Mouse (Mus musculus): ENCODE data around the gene Adam1a.
A peak's percentile ranks its signal among the peaks of the same experiment; 100 is the strongest.
"Not testable (repeated sequence)": the region's sequence is repeated elsewhere in the genome, so short reads cannot be mapped to it uniquely, and the experiment has no call there.

The Adam1a gene

DNA sequence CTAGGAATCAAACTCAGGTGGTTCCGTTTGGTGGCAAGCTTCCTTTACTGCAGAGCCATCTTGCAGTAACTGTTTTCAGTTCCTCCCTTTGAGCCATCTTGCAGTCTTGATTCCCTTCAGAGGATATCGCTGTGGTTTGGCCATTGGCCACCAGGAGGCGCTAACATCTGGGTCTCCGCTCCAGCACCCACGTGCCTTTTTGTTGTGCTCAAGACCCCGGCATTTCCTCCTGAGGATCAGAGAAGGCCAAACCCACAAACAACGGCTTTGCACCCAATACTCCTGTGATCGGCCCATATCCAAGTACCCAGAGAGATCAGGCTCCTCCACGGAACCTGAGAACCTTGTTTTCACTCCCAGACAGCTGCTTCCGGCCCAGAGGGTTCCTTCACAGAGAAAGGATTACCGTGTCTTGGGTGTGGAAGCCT lies 19.2 kb upstream of the Adam1a start:
- peak in 1 of 2 experiments; percentile 89 for DNase-seq (ENCODE audit: low spot score in 2 of 2)

DNA sequence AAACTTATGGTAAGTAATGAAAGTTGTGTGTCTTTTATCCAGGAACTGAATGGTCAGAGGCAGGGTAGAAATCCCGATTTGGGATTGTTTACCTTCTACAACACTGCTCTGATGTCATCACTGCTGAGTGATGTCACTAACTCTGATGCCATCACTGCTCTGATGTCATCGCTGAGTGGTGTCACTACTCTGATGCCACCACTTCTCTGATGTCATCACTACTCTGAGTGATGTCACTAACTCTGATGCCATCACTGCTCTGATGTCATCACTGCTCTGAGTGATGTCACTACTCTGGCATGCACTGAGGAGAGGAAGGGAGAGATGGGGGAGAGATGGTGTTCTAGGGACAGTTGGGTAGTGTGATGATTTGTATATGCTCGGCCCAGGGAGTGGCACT lies 17.2 kb upstream of the Adam1a start:
- DNase-seq (ENCODE audit: low spot score in 2 of 2): no peak

DNA sequence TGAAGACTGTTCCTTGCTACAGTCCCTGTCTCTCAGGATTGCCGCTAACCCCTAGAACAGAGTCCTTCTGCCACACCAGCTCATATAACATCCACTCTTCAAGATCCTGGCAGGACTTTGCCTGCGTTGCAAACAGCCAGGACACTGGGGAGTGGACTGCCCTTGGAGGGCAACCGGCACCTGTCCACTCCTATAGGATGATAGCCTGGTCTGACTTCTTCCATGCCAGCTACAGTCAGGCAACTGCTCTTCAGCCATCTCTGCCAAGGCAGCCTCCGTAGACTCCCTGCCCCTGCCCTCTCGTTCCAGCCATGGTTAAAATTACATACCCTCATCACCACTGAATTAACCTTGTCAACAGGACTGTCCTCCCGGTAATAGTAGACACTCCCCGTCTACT lies 3.9 kb upstream of the Adam1a start:
- no peak for DNase-seq (ENCODE audit: low spot score in 2 of 2)

DNA sequence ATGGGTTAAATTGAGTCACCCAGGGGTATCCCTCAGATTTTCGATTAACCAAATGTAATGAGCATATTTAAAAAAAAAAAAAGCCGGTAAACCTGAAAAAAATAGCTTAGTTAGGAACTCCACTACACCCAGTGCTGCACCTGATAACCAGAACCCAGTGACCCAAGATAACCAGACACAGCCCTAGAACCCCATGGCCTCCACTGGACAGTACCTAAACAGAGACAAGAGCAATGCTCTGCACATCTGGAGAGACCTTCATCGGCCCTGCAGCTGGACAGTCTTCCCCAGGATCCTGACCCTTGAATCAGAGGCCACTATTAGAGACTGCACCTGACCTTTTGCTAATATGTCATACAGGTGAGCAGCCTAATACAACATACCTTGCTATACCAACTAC lies 1.8 kb upstream of the Adam1a start:
- no peak for DNase-seq (ENCODE audit: low spot score in 2 of 2)

DNA sequence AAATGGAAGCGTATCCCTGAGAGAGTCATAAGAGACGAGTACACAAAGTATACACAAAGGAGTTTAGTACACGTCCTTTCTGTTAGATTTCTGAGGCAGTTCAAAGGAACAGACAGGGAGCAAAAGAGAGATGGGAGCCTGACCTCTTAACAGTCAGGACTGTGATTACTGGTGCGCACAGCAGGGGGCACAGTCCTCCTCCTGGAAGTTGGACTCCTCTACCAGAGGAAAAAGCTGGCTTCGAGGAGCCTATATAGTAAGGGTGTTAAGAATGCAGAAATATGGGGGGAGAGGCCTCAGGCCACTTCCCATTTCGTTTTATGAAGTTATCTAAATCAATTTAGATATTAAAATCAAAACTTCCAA lies 1.2 kb upstream of the Adam1a start:
- DNase-seq (ENCODE audit: low spot score in 2 of 2): peak in 1 of 2 experiments; percentile 37

DNA sequence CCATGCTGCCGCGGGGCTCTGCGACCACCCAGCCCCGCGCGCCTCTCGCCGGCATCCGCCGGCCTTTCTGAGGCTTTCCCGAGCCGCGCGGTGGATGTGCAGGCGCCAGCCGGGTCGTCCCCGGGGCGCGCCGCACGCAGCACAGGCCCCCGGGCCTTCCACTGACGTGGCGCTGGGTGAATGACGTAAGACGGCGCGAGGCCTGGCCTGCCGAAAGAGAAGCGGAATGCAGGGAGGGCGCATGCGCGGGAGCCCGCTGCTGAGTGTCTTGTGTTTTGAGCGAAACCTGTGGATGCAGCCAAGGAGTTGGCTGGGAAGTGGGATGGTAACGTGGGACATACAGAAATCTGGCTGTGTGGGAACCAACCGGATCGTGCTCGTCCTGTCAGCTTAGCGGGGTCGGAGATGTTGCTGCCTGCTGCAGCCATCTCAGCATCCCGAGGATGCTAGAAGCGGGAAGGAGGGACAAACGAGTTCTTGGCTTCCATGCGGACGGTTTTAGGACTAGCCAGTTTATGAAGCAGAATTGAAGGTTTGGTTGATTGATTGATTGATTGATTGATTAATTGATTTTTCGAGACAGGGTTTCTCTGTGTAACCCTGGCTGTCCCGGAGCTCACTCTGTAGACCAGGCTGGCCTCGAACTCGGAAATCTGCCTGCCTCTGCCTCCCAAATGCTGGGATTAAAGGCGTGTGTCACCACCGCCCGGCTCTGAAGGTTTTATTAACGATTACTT lies 679 bp upstream of the Adam1a start, which contains the start of gene Mapkapk5:
TSS of gene Mapkapk5 (minus strand) at position 113 of the 737 bp plus-strand sequence.
- DNase-seq (ENCODE audit: low spot score in 2 of 2): peak; percentile 89 to 96

DNA sequence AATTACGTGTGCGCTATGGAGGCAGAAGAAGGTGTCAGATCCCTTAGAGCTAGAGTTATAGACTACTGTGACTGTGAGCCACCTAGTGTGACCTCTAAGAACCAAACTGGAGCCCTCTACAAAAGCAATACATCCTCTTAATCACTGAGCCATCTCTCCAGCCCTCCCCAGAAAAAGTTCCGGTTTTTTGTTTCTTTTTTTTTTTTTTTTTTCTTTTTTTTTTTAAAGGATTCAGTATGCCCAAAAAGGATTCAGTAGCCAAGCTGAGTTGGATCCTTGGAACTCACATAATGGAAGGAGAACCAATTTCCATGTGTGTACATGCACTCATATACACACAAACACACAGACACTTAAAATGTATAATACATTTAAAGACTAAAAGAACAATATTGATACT lies 1.9 kb downstream of the Adam1a start:
- no peak for DNase-seq (ENCODE audit: low spot score in 2 of 2)

DNA sequence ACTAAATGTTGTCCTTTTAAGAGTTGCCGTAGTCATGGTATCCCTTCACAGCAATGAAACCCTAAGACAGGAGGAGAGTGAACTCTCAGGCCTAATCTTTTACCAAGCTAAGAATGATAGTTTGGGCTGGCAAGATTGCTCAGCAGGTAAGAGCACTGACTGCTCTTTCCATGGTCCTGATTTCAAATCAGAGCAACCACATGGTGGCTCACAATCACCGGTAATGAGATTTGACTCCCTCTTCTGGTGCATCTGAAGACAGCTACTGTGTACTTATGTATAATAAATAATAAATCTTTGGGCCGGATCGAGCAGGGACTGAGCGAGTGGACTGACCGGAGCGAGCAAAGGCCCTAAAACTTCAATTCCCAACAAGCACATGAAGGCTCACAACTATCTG lies 4.0 kb downstream of the Adam1a start:
- no peak for DNase-seq (ENCODE audit: low spot score in 2 of 2)

DNA sequence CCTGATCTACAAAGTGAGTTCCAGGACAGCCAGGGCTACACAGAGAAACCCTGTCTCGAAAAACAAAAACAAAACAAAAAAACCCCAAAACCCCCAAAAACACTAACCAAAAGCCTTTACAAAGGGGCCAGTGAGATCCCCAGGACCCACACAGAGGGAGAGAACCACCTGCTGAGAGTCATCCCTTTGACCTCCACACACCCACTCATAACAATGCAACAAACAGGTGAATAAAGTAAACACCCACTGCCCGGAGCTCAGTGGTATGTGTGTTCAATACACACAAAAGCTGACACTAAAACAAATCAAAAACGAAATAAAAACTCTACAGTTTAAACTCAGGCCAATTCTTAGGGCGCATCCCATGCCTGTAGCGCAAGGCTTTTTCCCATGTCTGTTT lies 5.2 kb downstream of the Adam1a start:
- no peak for DNase-seq (ENCODE audit: low spot score in 2 of 2)

DNA sequence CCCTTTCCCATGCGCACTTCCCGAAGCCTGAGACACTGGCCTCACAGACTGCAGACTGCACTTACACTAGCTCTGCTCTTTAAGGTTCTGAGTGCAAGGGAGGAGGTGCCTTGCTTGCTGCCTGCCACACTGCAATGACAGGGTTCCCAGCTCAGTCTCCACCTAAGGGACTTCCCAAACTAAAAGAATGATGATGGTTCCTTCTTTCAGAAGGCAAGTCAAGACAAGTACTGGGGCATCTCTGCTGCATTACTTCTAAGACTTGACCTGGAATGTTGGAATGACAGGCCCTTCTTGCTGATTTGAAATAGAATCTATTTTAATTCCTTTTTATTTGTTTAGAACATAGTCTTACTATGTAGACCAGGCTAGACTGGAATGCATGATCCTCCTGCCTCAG lies 7.7 kb downstream of the Adam1a start:
- no peak for DNase-seq (ENCODE audit: low spot score in 2 of 2)

DNA sequence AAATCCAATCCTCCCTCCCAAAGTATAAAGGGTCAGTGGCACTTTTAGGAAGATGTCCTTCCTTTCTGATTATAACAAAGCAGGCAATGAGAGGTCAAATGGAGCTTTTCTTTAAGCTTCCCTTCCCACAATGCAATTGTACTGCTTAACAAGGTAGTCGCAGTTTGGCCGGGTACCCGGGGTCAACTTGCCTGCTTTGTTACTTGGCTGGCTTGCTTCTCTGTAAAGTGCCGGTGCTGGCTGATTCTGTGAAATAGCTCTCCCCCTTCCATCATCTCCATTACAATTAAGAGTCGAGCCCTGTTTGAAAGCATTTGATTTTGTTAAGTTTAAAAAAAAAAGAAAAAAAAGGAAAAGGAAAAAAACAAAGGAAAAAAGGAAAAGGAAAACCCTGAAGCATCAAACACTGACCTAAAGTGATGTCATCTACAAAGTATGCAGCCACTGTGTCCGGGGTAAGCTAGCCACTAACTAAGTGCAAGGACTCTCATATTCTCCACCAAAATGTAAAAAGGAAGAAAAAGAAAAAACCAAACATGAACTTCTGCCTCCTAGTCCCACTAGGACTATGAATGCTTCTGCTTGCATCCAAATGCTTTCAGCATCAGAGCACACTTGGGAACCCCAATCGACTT lies 8.2 kb downstream of the Adam1a start:
- no peak for DNase-seq (ENCODE audit: low spot score in 2 of 2)

DNA sequence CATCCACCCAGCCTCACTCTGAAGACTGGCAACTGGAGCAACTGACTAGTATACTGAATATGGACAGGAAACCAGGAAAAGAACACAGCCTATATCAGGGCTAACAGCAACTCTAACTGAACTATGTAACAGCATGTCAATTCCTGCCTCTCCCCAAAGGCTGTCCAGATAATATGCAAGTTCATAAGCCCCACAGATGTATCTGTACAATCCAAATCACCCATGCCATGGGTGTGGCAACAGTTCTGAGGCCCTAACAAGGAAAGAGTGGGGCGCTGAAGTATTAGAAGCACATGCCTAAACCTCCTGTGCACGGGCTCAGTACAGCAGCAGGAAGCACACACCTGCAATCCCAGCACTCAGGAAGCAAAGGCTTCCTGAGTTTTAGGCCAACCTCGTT lies 10.2 kb downstream of the Adam1a start:
- no peak for DNase-seq (ENCODE audit: low spot score in 2 of 2)

DNA sequence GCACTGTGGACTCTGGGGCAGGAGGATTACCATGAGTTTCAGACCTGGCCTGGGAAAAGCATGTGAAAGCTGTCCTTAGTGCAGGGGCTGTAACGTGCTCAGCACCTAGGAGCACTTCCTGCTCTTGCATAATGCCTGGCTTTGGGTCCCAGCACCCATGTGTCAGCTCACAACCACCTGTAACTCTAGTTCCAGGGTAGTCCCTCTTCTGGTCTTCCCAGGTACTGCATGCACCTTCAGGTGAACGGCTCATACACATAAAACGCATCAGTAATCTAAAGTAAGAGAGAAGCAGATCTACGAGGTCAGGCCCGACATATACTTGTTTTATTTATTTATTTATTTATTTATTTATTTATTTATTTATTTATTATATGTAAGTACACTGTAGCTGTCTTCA lies 10.8 kb downstream of the Adam1a start:
- no peak for DNase-seq (ENCODE audit: low spot score in 2 of 2)

DNA sequence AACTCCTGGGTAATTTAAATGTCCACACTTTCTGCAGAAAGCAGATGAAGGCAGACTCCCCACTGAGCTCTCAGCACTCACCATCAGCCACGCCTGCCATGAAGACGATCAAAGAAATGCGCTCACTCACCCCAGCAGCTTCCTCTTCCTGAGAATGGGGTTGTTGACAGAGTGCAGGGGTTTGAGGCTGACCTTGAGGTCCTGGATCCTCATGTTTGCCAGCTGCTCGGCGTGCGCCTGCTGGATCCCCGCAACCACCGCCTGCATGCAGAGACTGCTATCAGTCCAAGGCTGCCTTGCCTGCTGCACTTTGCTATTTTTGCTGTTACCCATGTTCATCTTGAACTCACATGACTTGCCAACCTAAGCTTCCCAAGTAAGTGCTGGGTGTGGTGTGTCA lies 18.3 kb downstream of the Adam1a start:
- no peak for DNase-seq (ENCODE audit: low spot score in 2 of 2)

DNA sequence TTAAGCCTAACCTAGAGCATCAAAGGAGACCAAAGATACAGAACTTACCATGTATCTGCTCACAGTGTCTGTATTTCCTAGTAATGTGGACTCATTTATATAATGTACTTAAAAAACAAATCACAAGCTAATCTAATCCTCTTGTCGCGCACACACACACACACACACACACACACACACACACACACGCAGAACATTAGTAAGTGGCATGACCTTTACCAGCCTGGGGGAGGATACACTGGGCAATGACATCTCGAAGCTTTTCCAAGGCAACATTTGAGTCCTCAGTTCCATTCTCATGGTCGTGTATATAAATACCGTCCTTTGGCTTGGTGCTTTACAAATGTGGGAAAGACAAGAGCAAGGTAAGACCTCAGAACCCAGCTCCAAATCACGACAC lies 18.8 kb downstream of the Adam1a start:
- DNase-seq (ENCODE audit: low spot score in 2 of 2): no peak

DNA sequence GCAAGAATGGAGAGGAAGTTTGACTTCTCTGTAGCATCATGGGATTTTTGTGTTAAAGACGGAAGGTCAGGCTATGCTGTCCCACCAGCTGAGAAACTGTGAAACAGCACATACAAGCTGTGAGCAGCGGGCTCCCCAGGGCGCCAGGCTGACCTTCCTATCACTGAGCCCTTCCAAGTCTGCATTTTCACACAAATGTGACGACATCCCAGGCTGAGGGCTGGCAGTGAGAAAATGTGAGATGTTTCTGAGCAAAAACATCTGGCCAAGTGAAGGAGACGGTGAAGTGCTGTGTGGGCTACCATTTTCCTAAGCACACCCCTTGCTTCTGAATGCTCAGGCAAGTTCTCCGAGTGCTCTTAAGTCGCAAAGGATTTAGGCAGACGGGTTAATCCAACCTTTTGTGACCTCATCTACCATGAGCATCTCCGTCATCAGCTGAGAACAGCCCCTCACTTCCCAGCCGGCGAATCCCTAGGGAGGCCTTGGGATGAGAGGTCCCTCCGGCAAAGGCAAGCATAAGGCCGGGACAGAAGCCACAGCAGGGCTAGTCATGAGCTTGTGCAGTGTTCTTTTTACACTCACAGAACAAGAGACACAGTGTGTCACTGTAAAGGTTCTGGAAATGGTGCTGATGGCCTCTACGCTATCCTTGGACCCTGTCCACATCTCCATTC lies 19.4 kb downstream of the Adam1a start:
- DNase-seq (ENCODE audit: low spot score in 2 of 2): no peak

DNA sequence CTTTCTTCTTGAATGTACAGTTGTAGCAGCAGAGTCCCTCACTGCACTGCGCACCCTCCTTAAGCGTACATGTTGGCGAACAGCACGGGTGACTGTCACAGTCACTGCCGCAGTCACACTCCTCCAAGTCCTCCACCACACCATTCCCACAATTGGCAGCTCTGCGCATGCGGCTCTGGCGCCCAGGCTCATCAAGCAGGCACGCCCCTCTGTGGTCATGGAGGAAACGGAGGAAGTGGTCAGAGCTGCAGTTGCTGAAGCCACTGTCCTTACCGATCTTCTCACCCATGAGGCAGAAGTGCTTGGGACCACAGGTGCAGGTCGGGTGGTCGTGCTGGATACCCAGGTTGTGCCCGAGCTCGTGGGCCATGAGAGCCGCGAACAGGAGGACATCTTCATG lies 25.5 kb downstream of the Adam1a start:
- DNase-seq (ENCODE audit: low spot score in 2 of 2): not testable (repeated sequence)

DNA sequence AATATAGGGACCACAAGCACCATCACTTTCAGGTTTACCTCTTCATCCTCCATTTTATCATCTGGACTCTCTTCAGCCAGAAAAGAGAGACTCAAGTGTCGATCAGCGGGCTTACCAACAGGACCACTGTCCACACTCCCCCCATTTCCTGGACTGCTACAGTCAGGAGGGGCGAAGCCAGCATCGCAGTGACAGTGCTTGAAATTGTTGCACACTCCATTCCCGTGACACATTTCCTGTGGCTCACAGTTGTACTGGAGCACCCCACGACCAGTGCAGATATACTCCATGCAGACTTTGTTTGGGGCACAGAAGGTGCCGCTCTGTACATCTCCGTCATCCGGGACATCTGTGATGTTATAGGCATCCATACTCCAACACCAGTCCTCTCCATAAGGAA lies 26.3 kb downstream of the Adam1a start:
- no peak for DNase-seq (ENCODE audit: low spot score in 2 of 2)

DNA sequence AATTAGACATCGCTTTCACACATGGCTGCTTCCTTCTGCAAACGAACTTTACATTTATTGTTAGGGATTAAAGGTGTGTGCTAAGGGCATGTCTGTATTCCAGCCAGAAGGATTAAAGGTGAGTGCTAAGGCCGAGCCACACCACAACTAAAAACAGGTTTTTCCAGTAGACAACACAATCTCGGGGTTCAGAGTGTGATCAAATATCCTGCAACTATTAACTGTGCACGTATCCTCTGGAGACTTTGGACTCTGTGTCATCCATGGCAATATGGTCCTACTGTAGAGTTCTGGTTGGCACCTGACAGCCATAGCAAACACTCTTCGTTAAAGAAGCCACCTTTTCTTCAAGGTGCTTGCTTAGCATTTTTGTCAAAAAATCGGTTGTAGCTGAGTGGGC lies 35.3 kb downstream of the Adam1a start:
- no peak for DNase-seq (ENCODE audit: low spot score in 2 of 2)

DNA sequence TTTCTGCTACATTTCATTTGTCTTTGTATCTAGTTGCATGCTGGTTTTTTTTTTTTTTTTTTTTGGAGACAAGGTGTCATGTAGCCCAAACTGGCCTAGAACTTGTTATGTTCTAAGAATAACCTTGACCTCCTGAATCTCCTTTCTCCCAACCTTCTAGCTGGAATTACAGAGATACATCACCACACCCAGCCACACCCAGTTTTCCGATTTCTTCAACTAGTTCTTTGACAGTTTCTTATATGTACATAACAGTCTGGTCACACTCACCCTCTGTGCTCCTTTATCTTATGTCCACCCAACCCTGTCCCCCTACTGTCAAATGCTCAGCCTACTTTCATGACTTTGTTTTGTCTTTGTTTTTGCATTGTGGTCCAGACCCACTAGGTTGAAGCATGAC lies 38.4 kb downstream of the Adam1a start:
- DNase-seq (ENCODE audit: low spot score in 2 of 2): no peak

DNA sequence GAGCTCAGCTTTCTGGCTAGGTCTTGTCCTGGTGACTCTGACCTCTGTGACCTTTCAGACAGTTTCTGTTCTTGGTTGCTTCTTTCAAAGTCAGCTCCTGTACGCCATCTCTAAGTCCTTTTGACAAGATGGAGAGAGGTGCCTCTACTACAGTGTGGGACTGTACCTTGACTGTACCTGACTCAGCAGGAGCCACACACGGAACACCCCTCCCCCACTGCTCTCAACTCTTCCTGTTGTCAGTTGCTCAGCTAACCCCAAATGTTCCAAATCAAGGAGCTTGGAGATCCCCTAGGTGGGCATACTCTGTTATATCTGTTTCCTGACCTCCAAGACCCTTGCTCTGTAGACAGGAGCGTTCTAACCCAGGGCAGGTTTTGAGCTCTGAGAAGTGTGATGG lies 42.1 kb downstream of the Adam1a start, which contains the start of gene Adam1b:
TSS of gene Adam1b (minus strand) at position 205 of the 400 bp plus-strand sequence.
- no peak for DNase-seq (ENCODE audit: low spot score in 2 of 2)

DNA sequence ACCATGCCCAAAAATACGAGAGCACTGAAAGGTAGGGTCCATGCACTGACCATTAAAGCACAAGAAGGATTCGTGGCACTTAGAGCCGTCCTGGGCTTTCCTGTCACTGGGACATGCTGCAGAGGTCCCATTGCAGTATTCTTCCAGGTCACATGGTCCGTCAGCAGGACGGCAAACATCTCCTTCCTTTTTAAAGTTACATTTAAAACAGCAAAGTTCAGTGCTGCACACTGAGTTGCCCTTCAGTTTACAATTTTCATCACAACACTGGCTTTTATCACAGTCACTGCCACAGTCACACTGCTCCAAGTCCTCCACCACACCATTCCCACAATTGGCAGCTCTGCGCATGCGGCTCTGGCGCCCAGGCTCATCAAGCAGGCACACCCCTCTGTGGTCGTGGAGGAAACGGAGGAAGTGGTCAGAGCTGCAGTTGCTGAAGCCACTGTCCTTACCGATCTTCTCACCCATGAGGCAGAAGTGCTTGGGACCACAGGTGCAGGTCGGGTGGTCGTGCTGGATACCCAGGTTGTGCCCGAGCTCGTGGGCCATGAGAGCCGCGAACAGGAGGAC lies 43.8 kb downstream of the Adam1a start:
- not testable (repeated sequence) for DNase-seq (ENCODE audit: low spot score in 2 of 2)

DNA sequence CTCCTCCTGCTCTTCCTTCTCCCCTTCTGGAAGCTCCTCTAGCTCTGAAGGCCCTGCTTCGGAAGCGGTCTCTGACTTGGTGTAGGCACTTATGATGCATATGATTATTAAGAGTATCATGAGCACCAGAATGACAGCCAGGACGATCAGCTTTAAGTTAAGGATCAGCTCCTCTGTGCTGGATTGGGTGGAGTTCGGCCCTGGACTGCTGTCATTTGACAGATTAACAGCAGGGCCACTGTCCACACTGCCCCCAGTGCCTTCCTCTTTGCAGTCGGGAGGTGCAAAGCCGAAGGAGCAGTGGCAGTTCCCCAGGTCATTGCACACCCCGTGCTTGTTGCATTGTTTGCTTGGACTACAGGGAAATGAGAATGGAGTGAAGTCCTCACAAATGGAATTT lies 44.6 kb downstream of the Adam1a start:
- DNase-seq (ENCODE audit: low spot score in 2 of 2): no peak

All from left cerebral cortex, adult 9 months (tissue).